Mouse (Mus musculus): ENCODE results near the gene Rps28.

The Rps28 gene

DNA sequence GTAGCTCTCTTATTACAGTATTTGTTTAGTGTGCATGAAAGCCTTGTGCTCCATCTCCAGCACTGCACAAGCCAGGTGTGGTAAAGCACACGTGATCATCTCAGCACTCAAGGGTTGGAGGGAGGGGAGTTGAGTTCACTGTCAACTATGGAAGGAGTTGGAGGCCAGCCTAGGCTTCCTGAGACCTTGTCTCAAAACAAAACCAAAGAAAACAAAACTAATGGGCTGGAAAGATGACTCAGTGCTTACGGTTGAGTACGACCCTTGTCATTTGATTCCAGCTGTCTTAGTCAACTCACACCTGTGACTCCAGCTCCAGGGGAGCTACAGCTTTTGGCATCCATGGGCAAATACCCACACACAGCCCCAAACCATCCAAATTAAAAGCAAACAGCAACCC lies 11.9 kb downstream of the Rps28 start:
- no peak for DNase-seq (ENCODE audit: extremely low read depth, low read depth)

DNA sequence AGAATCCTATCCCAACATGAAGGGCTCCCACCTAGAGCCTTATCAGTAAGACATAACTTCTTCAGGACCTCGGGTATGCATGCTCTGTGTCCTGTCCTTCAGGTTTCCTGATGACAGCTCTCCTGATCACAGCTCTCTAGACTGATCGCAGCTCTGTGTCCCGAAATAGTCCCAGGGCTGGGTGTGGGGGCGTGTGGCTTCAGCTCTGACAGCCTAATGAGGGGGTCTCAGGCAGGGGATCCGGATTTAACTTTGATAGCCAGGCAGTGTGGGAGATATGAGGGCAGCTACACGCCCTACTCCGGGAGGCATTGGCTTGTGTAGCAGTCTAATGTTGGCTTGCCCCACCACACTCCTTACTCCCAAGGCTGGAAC lies 13.2 kb downstream of the Rps28 start:
- DNase-seq (ENCODE audit: extremely low read depth, low read depth) = no peak

DNA sequence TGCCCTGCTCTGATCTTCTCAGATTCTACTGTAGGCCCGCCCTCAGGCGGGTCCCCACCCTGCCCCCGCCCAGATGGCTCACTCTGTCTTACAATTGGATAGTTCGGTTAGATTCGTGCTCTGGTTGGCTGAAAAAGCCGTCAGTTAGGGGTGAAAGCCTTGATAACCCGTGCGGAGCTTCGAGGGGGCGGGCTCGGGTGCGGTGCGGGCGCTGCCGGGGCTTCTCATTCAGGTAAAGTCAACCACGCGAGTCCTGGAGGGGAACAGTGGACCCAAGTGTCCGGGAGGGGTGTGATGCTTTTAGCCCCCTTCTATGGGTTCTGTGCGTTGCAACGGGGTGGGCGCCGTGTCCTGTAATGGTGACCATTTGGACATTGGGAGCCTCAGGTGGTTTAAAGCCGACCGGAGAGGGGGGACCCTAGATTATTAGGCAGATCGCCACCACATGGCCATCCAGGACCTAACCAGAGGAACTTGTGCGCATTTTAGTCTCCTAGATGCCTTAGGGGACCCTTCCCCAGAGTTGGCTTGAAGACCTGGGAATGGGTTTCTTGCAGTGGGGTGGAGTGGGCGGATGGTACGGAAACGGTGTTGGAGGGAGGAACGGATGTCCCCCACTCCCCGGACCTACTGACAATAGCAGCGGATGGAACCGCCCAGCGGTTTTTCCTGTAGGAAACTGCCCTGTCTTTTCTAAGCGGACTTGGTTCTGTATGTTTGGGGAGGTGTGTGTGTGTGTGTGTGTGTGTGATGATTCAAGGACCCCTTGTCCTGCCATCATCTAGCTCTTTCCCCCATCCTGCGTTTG lies 13.8 kb downstream of the Rps28 start, which contains the start of gene Kank3:
TSS of gene Kank3 (plus strand) at position 186 of the 808 bp plus-strand sequence.
- DNase-seq (ENCODE audit: extremely low read depth, low read depth) = peak; percentile 93

DNA sequence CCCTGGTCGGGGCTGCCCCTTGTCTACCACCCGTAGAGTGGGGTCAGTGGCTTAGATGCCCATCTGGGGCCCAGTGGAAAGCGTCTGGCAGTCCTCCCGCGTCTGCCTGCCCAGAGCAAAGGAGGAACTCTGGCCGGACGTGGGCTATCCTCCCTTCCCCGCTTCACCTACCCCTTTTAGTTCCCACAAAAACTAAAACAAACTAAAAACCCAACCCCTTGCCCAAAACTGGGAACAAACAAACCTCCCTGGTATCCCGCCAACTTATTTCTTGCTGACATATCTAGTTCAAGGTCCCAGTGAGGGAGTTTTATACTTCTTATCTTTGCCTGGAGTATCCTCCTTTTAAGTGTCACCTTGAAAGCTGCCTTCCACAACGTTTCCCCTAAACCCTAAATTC lies 16.2 kb downstream of the Rps28 start:
- no peak for DNase-seq (ENCODE audit: extremely low read depth, low read depth)

DNA sequence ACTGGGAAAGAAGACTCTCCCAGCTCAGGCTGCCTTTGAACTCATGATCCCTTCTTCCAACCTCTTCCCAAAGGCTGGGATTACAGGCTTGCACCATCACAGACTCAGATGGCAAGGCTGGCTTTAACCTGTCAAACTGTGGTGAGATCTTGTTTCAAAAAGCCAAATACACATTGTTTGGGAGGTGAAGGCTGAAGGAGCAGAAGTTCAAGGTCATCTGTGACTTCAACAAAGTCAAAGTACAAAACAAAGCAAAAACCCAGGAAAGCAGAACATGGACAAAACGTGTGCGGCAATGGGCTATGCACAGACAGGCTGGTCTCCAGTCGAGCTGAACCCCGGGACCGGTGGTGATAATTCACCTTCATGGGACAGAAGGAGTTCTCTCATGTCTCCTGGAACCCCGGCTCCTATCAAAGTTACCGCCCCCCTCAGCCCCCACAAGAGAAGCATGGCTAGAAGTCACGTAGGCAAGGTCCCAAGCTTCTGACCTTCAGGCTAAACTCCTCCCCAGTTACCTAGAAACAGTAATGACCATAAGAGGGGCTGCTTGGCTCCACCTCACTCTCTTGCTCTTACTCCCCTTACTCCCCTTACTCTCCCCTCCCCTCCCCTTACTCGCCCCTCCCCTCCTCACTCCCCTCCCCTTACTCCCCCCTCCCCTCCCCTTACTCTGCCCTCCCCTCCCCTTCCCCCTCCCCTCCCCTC lies 17.0 kb downstream of the Rps28 start:
- no peak for DNase-seq (ENCODE audit: extremely low read depth, low read depth)

DNA sequence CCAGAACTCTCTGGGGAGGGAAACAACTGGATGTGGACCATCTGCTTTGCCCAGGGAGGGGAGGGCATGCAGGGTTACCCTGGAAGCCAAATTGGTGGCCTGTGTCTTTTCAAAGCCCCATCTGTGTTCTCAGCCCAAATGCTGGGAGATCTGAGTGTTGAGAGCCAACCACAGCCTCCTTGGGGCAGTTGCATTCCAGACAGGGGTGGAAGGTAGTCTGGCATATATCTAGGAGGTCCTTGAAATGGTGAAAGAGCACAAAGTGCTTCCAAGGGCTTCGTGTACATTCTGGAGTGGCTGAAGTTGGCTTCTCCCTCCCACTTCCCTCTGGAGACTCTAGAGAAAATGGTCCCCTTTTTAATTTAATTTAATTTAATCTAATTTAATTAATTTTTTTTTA lies 19.6 kb downstream of the Rps28 start:
- DNase-seq (ENCODE audit: extremely low read depth, low read depth) = no peak

DNA sequence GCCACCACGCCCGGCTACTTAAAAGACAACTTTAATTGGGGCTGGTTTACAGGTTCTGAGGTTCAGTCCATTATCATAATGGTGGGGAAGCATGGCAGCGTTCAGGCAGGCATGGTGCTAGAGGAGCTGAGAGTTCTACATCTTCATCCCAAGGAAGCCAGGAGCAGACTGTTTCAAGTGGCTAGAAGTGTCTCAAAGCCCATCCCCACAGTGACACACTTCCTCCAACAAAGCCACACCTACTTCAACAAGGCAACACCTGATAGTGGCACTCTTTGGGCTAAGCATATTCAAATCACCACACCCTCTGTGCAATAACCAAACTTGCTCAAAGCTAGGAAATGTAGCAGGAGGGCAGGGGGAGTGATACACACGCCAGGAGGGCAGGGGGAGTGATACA lies 20.2 kb downstream of the Rps28 start:
- DNase-seq (ENCODE audit: extremely low read depth, low read depth) = no peak

DNA sequence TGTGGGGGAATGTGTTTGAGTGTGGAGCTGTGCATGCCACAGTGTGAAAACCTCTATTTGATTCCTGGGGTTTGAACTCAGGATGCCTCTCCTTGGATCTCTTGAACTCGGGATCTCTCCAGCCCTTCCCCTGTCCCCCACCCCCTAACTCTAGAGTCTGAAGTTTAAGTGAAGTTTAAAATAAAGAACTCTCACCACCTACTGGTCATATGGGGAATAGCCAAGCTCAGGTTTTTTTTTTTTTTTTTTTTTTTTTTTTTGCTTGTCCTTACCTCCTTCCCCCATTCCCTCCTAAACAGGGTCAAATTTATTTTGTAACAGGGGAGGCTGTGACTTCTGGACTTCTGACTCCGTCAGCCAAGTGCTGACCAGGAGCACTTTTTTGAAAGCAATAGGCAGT lies 22.1 kb downstream of the Rps28 start:
- no peak for DNase-seq (ENCODE audit: extremely low read depth, low read depth)

DNA sequence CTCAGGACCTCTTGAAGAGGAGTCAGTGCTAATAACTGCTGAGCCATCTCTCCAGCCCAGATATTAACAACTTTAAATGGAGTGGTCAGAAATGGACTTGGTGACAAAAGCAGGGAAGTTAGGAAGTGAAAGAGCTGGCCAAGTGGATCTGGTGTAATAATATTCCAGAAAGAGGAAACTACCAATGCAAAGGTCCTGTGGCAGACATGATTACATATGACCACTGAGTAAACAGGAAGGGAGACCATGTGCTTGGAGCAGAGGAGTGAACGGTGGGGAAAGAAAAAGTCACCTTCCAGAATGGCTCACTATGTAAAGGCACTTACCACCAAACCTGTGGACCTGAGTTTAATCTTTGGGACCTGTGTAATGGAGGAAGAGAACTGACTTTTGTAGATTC lies 25.1 kb downstream of the Rps28 start:
- no peak for DNase-seq (ENCODE audit: extremely low read depth, low read depth)

DNA sequence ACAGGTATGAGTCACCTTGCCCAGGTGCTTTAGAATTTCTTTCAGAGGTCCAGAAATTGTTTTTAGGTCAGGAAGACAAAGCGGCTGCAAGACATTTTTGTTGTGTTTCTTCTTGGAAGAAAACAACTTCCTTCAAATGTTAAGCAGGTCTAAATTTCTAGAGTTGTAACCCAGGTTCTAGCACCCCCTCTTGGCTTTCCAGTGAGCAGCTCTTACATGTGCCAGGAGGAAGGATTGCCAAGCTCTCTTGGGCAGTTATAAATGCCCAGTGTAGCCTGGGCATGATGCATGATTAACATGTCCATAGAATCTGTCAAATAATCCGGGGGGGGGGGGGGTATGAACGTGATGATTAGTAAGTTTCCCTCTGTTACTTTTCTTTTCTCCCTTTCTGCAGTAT lies 26.1 kb downstream of the Rps28 start:
- no peak for DNase-seq (ENCODE audit: extremely low read depth, low read depth)

DNA sequence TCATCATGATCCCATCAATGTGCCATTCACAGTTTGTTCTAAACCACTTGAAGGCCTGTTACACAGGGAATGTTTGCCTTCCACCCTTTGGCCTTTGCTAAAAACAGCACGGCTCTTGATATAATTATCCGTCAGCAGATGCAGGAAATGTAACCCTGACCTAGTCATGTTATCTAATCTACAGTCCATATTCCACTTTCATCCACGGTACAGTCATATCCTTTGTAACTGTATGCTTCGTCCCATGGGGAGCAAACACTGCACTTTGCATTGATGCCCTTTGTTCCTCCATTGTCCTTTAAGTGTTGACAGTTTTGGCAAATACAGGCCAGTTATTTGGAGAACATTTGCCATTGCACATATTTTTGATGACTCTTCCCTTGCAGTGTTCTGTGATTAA lies 35.6 kb downstream of the Rps28 start:
- no peak for DNase-seq (ENCODE audit: extremely low read depth, low read depth)

DNA sequence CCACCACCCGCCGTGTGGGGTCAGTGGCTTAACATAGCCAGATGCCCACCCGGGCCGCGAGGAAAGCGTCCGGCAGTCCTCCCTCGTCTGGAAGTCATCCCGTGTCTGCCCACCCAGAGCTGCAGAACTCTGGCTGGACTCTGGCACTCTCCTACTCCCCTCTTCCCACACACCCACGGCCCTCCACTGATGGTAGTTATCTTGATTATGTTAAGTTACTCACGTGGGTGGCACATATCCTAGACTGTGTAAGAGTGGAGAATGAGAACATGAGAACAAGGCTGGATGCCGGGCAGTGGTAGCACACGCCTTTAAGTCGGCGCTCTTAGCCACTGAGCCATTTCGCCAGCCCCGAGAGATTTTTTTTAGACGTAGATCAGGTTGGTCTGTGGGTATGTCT lies 38.0 kb downstream of the Rps28 start:
- no peak for DNase-seq (ENCODE audit: extremely low read depth, low read depth)

DNA sequence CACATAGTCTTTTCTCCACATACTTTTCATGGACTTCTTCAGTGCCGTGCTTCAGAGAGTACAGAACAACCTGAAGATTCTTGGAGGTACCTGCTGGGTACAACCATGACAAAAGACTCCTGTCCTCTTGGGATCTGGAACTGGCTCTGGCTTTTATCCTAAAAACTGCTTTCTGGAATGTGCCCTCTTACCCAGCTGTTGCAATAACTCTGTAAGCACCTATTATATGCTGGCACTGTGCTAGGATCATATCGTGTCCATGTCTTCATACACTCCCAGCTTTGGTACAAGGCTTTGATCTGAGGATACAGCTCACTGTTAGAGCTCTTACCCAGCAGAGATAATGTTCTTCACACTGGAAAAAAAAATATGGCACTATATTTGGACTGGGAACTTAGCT lies 39.4 kb downstream of the Rps28 start:
- DNase-seq (ENCODE audit: extremely low read depth, low read depth) = no peak

DNA sequence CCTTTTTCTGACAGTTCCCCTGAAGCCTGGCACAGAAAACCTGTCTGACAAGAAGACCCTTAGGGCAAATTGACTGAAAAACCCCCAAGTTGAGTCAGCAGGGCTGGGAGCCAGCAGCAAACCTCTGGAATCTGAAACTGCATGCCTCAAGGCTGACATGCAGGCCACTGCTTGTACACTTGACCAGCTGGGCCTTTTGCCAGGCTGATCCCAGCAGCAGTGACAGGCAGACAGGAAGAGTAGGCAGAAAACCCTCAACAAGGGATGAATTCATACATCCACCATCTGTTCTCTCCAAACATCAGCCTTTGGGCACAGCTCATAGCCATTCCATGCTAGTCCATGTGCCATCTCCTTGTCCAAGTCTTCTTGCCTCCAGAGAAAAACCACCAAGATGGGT lies 41.0 kb downstream of the Rps28 start:
- no peak for DNase-seq (ENCODE audit: extremely low read depth, low read depth)

DNA sequence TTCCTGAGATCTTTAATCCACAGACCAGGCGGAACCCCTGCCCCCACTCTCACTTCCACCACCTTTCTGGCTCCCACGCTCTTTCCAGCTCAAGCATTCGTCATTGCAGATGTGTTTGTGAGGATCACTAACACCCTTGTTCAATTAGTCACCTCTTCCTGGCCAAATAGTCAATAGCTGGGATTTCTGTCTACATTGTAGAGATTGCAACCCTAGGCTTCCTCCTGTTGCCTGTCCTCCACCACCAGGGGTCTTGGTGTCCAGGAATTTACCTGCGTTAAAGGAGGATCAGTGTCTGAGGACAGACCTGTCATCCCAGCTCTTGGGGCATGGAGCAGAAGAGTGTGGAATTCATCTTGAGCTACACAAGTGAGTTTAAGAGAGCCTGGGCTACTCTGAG lies 42.3 kb downstream of the Rps28 start:
- no peak for DNase-seq (ENCODE audit: extremely low read depth, low read depth)

DNA sequence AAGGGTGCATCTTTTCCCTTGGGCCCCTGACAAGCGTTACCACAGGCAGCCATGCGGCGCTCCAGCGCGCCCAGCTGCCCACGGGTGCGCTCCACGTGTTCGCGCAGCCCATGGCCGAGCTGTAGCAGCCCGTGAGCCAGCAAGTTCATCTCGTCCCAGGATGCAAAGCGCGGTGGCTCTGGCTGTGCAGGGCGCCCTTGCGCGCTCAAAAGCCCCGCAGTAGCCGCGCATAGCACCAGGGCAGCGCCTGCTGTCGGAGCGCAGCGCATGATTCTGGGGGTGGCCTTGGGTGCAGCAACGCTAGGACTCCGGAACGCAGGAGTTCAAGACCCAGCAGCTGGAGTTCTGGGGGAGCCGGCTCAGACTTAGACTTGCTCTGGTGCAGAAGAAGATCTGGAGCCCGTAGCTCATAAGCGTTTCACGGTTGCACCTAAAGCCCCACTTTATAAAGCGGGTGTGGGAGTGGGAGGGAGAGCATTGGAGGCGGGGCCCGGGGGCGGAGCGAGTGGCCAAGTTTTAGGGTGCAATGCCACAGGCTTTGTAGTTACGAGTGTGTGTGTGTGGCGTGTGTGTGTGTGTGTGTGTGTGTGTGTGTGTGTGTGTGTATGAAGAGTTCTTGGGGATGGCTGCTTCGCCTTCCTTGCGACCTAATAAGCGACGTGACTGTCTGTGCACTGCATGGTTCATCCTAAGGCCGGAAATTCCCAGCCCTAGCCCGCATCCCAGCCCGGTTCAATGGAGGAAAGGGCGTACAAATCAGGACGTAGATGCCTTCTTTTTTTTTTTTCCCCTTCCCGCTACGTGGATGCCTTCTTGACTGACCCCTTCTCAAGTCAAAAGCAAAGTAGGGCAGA lies 43.0 kb downstream of the Rps28 start, which contains the start of gene Angptl4:
TSS of gene Angptl4 (minus strand) at position 707 of the 854 bp plus-strand sequence.
- peak; percentile 49 for DNase-seq (ENCODE audit: extremely low read depth, low read depth)

DNA sequence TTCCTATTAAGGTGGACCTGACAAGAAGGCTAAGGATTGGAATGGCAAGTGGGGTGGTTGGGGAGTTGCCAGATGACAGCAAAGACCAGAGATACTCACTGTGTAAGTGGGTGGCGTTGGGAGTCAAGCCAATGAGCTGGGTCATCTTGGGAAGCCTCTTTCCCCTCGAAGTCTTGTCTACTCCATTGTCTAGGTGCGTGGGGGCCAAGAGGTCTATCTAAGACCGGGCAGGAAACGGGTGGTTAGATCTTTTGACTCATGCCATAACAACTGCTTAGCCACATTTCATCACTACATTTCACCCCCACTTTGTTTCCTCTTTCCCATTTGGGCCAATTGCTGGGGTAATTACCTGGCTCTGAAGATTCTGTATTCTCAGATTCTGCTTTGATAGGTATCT lies 43.9 kb downstream of the Rps28 start:
- peak; percentile 63 for DNase-seq (ENCODE audit: extremely low read depth, low read depth)

DNA sequence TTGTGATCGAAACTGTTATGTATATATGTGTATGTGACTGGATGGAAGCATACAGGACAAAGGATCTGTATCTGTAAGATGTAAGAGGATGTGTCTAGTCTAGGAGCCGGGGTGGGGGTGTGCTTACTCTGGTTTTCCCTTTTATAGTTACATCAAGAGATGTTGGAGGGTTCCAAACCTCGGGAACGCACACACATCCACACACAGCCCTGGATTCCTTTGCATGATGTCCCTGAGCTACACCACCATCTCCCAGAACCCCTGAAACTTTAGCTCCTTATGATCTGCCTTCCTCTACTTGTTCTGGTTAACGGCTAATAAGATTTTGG lies 44.4 kb downstream of the Rps28 start:
- DNase-seq (ENCODE audit: extremely low read depth, low read depth) = no peak

DNA sequence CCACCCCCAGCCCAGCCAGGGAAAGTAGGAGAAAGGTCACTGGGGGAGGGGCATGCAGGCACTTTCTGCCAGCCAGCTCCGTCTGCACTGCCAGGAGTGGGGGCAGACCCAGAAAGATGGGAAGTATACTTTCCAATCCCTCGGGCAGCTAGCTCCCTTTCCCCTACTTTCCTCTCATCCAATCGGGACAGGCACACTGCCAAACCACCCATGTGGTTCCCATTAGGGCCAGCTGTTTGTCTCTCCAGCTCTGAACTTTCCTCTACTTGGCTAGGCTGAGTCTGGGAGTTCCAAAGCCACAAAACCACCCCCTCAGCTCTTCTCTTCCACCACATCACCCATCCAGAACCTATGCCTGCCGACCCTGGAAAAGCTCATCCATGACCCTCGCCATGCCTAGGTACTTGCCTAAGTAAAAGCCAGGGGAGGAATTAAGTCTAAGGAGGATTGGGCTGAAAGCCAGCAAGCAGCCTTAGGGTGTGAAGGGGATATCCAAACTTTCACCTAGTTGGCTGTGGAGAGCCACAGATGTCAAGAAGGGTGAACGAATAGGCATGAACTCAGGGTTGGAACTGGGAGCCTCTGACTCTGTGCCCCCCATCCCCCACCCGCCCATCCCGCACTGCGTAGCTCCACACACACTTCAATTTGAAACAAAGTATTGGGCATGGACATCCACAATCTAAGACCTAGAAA lies 44.9 kb downstream of the Rps28 start:
- DNase-seq (ENCODE audit: extremely low read depth, low read depth) = no peak

DNA sequence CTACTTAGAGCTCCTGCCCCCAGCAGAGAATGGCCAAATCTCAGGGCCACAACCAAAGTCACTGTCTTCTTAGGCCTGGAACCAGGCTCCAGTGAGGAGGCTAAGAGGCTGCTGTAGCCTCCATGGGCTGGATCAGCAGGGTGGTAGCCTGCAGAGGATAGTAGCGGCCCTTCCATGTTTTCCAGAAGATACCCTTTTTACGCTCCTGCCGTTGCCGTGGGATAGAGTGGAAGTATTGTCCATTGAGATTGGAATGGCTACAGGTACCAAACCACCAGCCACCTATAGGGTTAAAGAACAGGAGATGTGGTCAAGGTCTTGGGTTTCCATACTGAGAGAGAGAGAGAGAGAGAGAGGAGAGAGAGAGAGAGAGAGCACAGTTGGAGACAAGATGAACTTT lies 49.1 kb downstream of the Rps28 start:
- DNase-seq (ENCODE audit: extremely low read depth, low read depth) = no peak

DNA sequence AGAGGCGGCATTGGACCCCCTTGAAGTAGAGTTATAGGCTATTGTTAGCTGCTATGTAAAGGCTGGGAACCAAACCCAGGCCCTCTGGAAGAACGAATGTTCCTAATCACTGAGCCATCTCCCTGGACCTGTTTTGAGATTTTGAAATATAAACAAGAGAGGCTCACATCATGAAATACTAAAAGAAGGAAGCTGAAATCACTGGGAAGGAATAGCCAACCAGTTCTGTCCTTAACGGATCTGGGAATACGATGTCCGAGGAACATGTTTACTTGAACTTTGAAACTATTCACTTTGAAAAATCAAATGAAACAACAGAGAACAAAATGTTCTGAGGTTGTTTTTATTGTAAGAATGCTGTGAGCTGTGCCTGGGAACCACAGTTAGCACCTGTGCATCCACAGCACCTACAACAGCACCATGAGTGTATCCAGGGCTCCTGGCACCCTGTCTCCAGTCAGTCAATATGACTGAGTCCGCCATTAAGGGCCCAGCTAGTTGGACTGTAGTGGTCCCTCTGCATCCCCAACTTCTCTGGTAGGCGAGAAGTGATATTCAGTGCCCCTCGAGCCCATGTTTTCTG lies 49.7 kb downstream of the Rps28 start:
- no peak for DNase-seq (ENCODE audit: extremely low read depth, low read depth)

Data from MEL-GATA-1-ER (cell line).